Mouse (Mus musculus) embryonic facial prominence, embryonic 14.5 days (tissue): Measurements from ENCODE around the gene Crtc1. TPM values are rescaled to one million over a fixed set of nuclear protein-coding genes. Genes with fewer than 3 reads are reported as not detected.
A peak's percentile ranks its signal among the peaks of the same experiment; 100 is the strongest.

Experiments used
- ATAC-seq: fragments of 200-750 bp; cut with Nextera tagmentation; 2 replicates; pipeline ENCODE4 v1.8.0; 2017; ENCODE audit warnings: low read depth, moderate number of reproducible peaks, moderate TSS enrichment
- DNase-seq: peaks from one replicate; pipeline ENCODE4 v3.0.0-alpha.2; 2015; ENCODE audit warnings: low spot score
- H3K27ac ChIP-seq: fragments of 300-500 bp; sonication (generic); replicated peaks from 2 replicates; pipeline ENCODE4 v1.5.1; 2014; ENCODE audit warnings: low read depth, mild to moderate bottlenecking, low read length, moderate library complexity
- H3K27me3 ChIP-seq: fragments of 300-500 bp; sonication (generic); replicated peaks from 2 replicates; pipeline ENCODE4 v1.6.1; 2014; ENCODE audit warnings: low read length; ENCODE audit not compliant: control insufficient read depth, insufficient read depth
- H3K36me3 ChIP-seq: fragments of 300-500 bp; sonication (generic); 2 replicates; pipeline ENCODE4 v1.6.1; 2014; ENCODE audit warnings: low read length, mixed read lengths; ENCODE audit not compliant: control insufficient read depth, insufficient read depth
- H3K4me1 ChIP-seq: fragments of 300-500 bp; sonication (generic); 2 replicates; pipeline ENCODE4 v1.6.1; 2014; ENCODE audit warnings: antibody characterized with exemption, low read length; ENCODE audit not compliant: control insufficient read depth, insufficient read depth
- H3K4me2 ChIP-seq: fragments of 300-500 bp; sonication (generic); 2 replicates; pipeline ENCODE4 v1.6.1; 2014; ENCODE audit warnings: low read depth, mild to moderate bottlenecking, low read length, moderate library complexity, mixed read lengths
- H3K4me3 ChIP-seq: fragments of 300-500 bp; sonication (generic); 2 replicates; pipeline ENCODE4 v1.5.1; 2014; ENCODE audit warnings: low read depth, mild to moderate bottlenecking, low read length
- H3K9ac ChIP-seq: fragments of 300-500 bp; sonication (generic); 2 replicates; pipeline ENCODE4 v1.6.1; 2014; ENCODE audit warnings: low read depth, mild to moderate bottlenecking, low read length, moderate library complexity, mixed read lengths
- H3K9me3 ChIP-seq: fragments of 300-500 bp; sonication (generic); 2 replicates; pipeline ENCODE4 v1.6.1; 2016; ENCODE audit warnings: low read length; ENCODE audit not compliant: control insufficient read depth
- WGBS: fragments of 180-500 bp; shearing (Covaris S2); extraction: QIAGEN DNeasy Blood & Tissue Kit; methylation state at CpG from one replicate; pipeline ENCODE4 v1.1.7; 2014; 5-methylcytosine and 5-hydroxymethylcytosine counted together
- polyA plus RNA-seq: library from polyadenylated mRNA; unstranded; fragments of >200 nt; fragmentation: Nextera tagmentation; extraction: Ambion mirVana; gene quantifications from 2 replicates; pipeline ENCODE4 v1.2.1, GENCODE M21; 2014

The Crtc1 gene
- polyA plus RNA-seq, 1 experiment from 2014 or later, result 19.3 TPM

GRCm38 (mm10) chr8:70422722-70423121 lies 16.7 kb downstream of the Crtc1 start:
- Histone ChIP-seq H3K4me1 (peaks cover 23% of the 10 kb centered on the region), H3K36me3 (no peaks in the 10 kb centered on the region), H3K4me2 (no peak overlapping the region), H3K27ac (no peak overlapping the region), H3K9me3 (no peaks in the 10 kb centered on the region), H3K27me3 (no peaks in the 10 kb centered on the region), H3K4me3 (no peak overlapping the region), H3K9ac (no peak overlapping the region)
- whole genome bisulfite sequencing, result 80% methylated on average over 1 of the region's 2 CpGs
- ATAC-seq, result no peak
- DNase-seq, result no peak

- no peak for DNase-seq
- H3K4me1 ChIP-seq, result peaks cover 23% of the 10 kb centered on the region
- H3K36me3 ChIP-seq, result no peaks in the 10 kb centered on the region
- 0 out of 2 replicates have a peak overlapping the region, but pooled peaks have one; percentile 25 for H3K9ac ChIP-seq
- ATAC-seq, result no peak
- WGBS, result 79% methylated on average over 17 of the region's 18 CpGs
- H3K27me3 ChIP-seq, result no peaks in the 10 kb centered on the region
- H3K27ac ChIP-seq, result no peak overlapping the region
- no peak overlapping the region for H3K4me3 ChIP-seq
- no peak overlapping the region for H3K4me2 ChIP-seq
- H3K9me3 ChIP-seq, result no peaks in the 10 kb centered on the region
These were observed 17.9 kb downstream of the Crtc1 start for GRCm38 (mm10) chr8:70421349-70422104.

DNA sequence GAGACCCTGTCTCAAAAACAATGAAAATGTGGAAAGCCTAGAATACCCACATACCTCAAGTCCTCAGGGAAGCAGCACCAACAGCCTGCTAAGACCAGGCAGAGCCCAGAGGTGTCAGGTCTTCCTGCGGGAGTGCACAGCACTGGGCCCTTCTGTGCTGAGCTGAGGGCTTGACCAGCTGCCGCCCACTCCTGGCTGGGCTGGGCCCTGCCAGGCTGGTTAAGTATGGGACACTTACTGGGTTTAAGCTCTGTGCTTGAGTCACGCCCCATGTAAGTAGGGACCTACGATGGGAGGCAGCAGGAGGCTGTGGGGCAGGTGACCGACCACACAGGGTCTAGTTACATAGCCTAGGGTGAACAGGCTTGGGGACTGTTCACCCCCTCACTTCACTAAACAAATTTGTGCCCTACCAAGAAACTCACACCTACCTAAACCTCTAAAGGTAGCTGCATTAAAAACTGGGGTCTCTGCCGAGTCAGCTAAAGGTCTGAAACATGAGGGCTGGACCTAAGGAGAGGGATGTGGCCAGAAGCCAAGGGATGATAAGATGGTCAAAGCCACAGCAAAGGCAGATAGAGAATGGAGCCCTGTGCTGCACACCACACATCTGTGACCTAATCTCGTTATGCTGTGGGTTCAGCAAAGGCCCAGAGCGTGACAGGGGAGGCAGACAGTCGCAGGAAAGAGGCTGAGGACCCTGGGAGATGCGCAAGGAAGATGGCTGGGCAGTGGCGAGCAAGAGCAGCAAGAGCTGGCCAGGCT lies 19.3 kb downstream of the Crtc1 start:
- WGBS, result 82% methylated on average over 11 of the region's 11 CpGs
- peak overlapping the region; percentile 65; the same call in 1 of the 2 replicates for H3K27ac ChIP-seq
- no peak for ATAC-seq

DNA sequence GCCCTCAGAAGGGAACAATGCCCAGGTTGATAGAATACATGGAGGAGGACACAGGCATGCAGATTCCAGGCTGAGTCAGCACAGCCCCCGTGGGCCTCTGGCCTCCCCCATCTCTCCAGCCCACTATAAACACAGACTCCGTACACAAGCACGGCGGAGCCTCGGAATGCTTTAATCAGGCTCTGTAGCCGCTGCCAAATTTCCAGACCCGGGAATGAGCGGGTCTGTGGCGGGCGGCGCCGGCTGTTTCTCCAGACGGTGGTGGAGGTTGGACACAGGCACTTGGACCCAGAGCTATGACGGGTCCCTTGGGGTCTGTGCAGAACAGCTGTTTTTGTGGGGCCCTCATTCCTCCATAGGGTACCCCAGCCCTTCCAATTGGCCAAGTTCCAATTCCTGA lies 20.4 kb downstream of the Crtc1 start:
- H3K4me2 ChIP-seq, result 0 out of 2 replicates have a peak overlapping the region, but pooled peaks have one; percentile 8
- 25% methylated on average over 14 of the region's 14 CpGs for WGBS
- H3K27me3 ChIP-seq, result no peaks in the 10 kb centered on the region
- ATAC-seq (peak; percentile 79), DNase-seq (peak; percentile 92)
- H3K36me3 ChIP-seq, result no peaks in the 10 kb centered on the region
- H3K4me1 ChIP-seq, result peaks cover 23% of the 10 kb centered on the region
- H3K9ac ChIP-seq, result no peak overlapping the region
- H3K9me3 ChIP-seq, result no peaks in the 10 kb centered on the region
- H3K27ac ChIP-seq, result peak overlapping the region; percentile 65
- no peak overlapping the region for H3K4me3 ChIP-seq

More for the DNA sequence above, 19.3 kb downstream of the Crtc1 start:
- H3K9me3 ChIP-seq, result no peaks in the 10 kb centered on the region
- H3K36me3 ChIP-seq, result no peaks in the 10 kb centered on the region
- H3K4me3 ChIP-seq, result no peak overlapping the region
- no peaks in the 10 kb centered on the region for H3K27me3 ChIP-seq
- peaks cover 23% of the 10 kb centered on the region for H3K4me1 ChIP-seq
- no peak overlapping the region for H3K4me2 ChIP-seq
- DNase-seq, result peak; percentile 21
- H3K9ac ChIP-seq, result no peak overlapping the region

- Histone ChIP-seq H3K27ac (peak overlapping the region; percentile 59), H3K36me3 (no peaks in the 10 kb centered on the region), H3K9ac (no peak overlapping the region), H3K9me3 (no peaks in the 10 kb centered on the region), H3K27me3 (no peaks in the 10 kb centered on the region), H3K4me1 (peaks cover 23% of the 10 kb centered on the region), H3K4me3 (no peak overlapping the region), H3K4me2 (no peak overlapping the region)
- peak; percentile 38 for DNase-seq
- no peak for ATAC-seq
- WGBS, result 28% methylated on average over 10 of the region's 10 CpGs
These were observed 21.5 kb downstream of the Crtc1 start for GRCm38 (mm10) chr8:70417914-70418313.

- Histone ChIP-seq H3K9me3 (no peaks in the 10 kb centered on the region), H3K36me3 (no peaks in the 10 kb centered on the region), H3K9ac (no peak overlapping the region), H3K27ac (no peak overlapping the region), H3K4me2 (no peak overlapping the region), H3K4me1 (peaks cover 23% of the 10 kb centered on the region), H3K27me3 (no peaks in the 10 kb centered on the region), H3K4me3 (no peak overlapping the region)
- 53% methylated on average over 6 of the region's 6 CpGs for WGBS
- no peak for DNase-seq
- no peak for ATAC-seq
These were observed 22.4 kb downstream of the Crtc1 start for GRCm38 (mm10) chr8:70416941-70417340.

GRCm38 (mm10) chr8:70415540-70416451 lies 23.6 kb downstream of the Crtc1 start:
- Histone ChIP-seq H3K36me3 (no peaks in the 10 kb centered on the region), H3K27me3 (no peaks in the 10 kb centered on the region), H3K27ac (no peak overlapping the region), H3K9me3 (no peaks in the 10 kb centered on the region), H3K4me3 (no peak overlapping the region), H3K4me2 (no peak overlapping the region), H3K9ac (no peak overlapping the region), H3K4me1 (peaks cover 23% of the 10 kb centered on the region)
- 0 out of 2 replicates have a peak, but pooled peaks have one; percentile 2 for ATAC-seq
- DNase-seq, result peak; percentile 57
- WGBS, result 78% methylated on average over 8 of the region's 8 CpGs

DNA sequence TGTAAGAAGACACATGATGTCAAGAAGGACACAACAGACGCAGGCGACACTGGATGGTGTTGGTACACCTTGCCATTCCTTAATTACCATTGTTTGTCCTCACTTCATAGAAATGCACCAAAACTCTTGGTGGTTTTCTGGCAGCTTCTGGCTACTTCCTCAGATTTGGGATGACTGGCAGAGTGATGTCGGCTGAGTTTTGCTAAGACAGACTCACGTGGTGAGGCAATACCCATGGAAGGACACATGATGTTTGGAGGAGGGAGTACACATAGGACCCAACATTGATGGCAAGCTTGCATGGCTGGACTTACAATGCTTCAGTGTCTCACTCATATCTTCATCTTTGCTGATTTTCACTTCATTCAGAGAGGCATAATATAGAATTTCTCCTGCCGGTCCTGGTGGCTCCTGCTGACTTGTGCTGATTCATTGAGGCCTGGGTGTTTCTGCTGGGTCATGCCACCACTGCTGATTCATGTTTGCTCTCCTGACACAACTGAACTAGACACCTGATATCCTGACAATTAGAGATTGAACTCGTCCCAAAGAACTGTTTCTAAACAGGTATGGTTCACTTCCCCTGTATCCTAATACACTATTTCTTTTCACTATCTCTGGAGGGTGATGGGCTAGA lies 25.0 kb downstream of the Crtc1 start:
- 85% methylated on average over 6 of the region's 6 CpGs for WGBS
- Histone ChIP-seq H3K36me3 (no peaks in the 10 kb centered on the region), H3K4me2 (no peak overlapping the region), H3K27me3 (no peaks in the 10 kb centered on the region), H3K9ac (no peak overlapping the region), H3K9me3 (no peaks in the 10 kb centered on the region), H3K27ac (no peak overlapping the region), H3K4me3 (no peak overlapping the region), H3K4me1 (peaks cover 19% of the 10 kb centered on the region)
- no peak for DNase-seq
- no peak for ATAC-seq
